Mouse (Mus musculus): ENCODE results near the gene Cd207. TPM values are rescaled to one million over a fixed set of nuclear protein-coding genes. Genes with fewer than 3 reads are reported as not detected.

Gene Cd207
- polyA plus RNA-seq, 1 experiment = not detected

DNA sequence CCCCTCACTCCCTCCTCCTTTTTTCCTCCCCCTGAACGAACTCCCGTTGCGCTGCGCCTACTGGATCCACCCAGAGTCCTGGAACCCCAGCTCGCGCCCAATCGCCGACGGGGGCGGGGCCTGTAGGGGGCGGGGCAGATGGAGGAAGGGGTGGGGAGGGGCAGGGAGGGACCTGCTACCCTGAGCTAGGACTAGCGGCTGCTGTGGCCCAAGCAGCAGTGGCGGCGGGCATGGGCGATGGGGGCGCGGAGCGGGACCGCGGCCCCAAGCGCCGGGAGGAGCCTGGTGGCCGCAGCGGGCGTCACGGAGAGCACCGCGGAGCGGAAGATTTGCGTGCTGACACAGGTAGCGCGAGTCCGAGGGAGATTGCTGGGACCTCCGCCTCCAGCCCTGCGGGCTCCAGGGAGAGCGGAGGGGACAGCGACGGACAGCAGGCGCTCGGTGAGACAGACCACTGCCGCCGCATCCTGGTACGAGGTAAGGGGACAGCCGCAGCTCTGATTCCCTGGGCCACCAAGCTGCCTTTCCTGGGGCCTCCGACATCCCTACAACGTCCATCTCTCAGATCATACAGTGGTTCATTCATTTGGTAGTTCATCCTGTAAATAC lies 33.5 kb upstream of the Cd207 start, which contains the start of gene Vax2:
Gene Vax2, plus strand, starts transcription at position 198 of the 609 bp plus-strand sequence.
- peaks cover 11% of the 10 kb centered on the region for H3K4me1 ChIP-seq (ENCODE audit: control insufficient read depth, insufficient read depth, low read length)
- H3K27ac ChIP-seq (ENCODE audit: insufficient read depth, low read depth, low read length) = no peak within 1 kb of the TSS
- H3K4me3 ChIP-seq (ENCODE audit: insufficient read depth, low read depth, low read length) = no peak within 1 kb of the TSS
- WGBS = 1% methylated on average over 46 of the region's 46 CpGs
- TF ChIP-seq CTCF (IDR thresholded peaks at IDR 0.05; ENCODE audit: insufficient read depth, low read depth, low read length) (no peak), POLR2A (IDR thresholded peaks at IDR 0.05; ENCODE audit: insufficient read depth, low read depth, low read length) (no peak)

DNA sequence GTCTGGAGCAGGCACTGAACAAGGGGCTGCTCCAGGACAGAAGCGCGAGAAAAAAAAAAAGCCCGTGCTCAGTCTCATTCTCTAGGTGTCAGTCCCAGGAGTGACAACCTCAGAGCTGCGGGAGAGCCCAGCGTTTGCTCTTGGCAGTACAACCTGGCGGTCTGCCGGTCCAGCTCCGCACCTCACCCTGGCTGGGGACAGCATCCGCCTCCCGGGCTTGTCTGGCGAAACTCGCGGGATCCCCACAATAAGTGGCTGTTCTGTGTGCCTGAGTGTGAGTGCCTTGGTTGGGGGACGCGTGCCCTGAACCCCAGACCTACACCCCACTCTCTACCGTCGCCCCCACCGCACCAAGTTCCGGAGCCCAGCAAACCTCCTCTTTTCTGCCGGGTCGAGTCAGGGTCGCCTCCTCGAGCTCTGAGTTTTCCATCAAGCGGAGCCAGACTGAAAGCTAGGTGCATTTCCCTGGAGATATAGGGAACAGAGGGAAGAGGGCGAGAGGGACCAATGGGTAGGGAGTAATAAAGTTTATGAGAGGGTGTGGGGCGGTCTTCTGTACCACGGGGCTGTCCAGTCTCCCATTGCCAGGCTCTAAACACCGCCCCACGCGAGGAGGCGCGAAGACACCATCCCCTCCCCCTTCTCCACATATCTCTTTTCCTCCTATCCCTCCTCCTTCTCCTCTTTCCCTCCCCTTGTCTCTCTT lies 32.9 kb upstream of the Cd207 start:
- Histone ChIP-seq H3K4me3 (ENCODE audit: insufficient read depth, low read depth, low read length) (no peak overlapping the region), H3K27ac (ENCODE audit: insufficient read depth, low read depth, low read length) (no peak overlapping the region), H3K4me1 (ENCODE audit: control insufficient read depth, insufficient read depth, low read length) (peaks cover 11% of the 10 kb centered on the region)
- no peak for TF ChIP-seq POLR2A (IDR thresholded peaks at IDR 0.05; ENCODE audit: insufficient read depth, low read depth, low read length)
- TF ChIP-seq CTCF (IDR thresholded peaks at IDR 0.05; ENCODE audit: insufficient read depth, low read depth, low read length) = no peak
- 2% methylated on average over 32 of the region's 32 CpGs for WGBS

DNA sequence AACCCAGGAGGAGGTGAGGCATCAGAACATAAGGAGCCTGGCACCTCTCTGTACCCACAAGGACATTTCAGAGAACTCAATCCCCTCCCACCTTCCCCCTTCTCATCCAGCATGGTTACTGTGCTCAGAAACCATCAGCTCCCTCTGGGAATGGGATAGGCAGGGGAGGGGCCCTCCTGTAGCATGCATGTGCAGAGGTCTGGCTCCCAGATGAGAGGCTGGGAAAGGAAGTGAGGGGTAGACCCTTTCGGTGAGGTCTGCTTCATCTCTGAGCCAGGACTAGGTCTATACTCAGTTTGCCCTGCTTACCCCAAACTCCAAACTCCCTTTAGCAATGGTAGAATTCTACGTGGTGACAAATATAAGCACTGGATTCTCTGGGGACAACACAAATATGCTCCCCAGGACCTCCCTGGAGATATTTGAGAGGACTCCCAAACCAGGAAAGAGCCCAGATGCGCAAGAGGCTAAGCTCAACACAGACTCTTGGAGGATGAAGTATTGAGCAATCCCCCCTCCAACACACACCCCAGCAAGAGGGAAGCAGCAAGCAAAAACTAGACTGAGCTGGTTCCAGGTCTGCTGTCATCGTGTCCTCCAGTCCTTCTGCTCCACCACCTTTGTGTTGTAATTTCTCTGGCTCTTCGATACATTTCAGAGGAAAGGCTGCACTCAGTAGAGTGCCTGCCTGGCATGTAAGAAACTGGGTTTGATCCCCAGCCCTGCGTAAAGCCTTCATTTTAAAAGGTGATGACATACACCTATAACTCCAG lies 30.3 kb upstream of the Cd207 start:
- Histone ChIP-seq H3K4me1 (ENCODE audit: control insufficient read depth, insufficient read depth, low read length) (peaks cover 11% of the 10 kb centered on the region), H3K4me3 (ENCODE audit: insufficient read depth, low read depth, low read length) (no peak overlapping the region), H3K27ac (ENCODE audit: insufficient read depth, low read depth, low read length) (no peak overlapping the region)
- 8% methylated on average over 6 of the region's 6 CpGs for WGBS
- no peak for TF ChIP-seq CTCF (IDR thresholded peaks at IDR 0.05; ENCODE audit: insufficient read depth, low read depth, low read length)
- no peak for TF ChIP-seq POLR2A (IDR thresholded peaks at IDR 0.05; ENCODE audit: insufficient read depth, low read depth, low read length)

DNA sequence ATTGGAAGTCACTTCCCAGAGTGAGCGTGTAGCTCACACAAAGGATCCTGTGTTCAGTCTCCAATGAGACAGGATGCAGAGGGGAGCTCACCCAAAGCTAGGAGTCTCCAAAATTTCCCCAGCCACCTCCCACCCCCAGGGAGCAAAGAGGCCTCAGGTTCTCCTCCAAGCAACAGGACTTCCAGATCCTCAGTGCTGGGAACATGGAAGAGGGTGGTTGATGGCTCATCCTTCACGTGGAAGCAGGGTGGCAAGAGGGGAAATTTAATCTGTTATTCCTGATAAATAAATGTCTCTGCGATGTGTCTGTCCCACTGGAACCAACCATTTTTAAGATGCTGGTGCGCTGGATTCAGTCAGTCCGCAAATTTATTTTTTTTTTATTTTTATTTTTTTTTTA lies 27.0 kb upstream of the Cd207 start:
- 26% methylated on average over 5 of the region's 5 CpGs for WGBS
- H3K4me3 ChIP-seq (ENCODE audit: insufficient read depth, low read depth, low read length) = no peak overlapping the region
- TF ChIP-seq POLR2A (IDR thresholded peaks at IDR 0.05; ENCODE audit: insufficient read depth, low read depth, low read length) (no peak), CTCF (IDR thresholded peaks at IDR 0.05; ENCODE audit: insufficient read depth, low read depth, low read length) (no peak)

DNA sequence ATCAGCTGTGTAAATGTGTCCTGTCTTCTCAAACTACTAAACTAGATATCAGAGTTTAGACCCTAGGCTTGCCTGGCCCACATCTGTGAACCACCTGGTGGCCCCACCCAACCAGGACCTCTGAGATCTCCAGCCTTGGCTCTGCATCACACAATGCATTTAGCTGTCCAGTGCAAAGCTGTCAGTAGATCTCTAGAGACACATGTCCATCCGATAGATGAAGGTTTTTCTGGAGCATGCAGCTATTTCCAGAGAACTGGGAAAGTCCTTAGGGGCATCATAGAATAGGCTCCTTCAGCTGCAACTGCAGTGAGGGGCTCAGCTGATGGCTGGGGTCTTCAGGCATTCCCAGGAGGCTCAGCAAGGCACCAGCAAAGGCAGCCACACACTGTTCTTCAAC lies 26.6 kb upstream of the Cd207 start:
- TF ChIP-seq POLR2A (IDR thresholded peaks at IDR 0.05; ENCODE audit: insufficient read depth, low read depth, low read length) = no peak
- TF ChIP-seq CTCF (IDR thresholded peaks at IDR 0.05; ENCODE audit: insufficient read depth, low read depth, low read length) = no peak
- no peak overlapping the region for H3K27ac ChIP-seq (ENCODE audit: insufficient read depth, low read depth, low read length)
- WGBS = 11% methylated on average over 1 of the region's 1 CpGs

More for the DNA sequence above, 27.0 kb upstream of the Cd207 start:
- Histone ChIP-seq H3K4me1 (ENCODE audit: control insufficient read depth, insufficient read depth, low read length) (no peaks in the 10 kb centered on the region), H3K27ac (ENCODE audit: insufficient read depth, low read depth, low read length) (no peak overlapping the region)

DNA sequence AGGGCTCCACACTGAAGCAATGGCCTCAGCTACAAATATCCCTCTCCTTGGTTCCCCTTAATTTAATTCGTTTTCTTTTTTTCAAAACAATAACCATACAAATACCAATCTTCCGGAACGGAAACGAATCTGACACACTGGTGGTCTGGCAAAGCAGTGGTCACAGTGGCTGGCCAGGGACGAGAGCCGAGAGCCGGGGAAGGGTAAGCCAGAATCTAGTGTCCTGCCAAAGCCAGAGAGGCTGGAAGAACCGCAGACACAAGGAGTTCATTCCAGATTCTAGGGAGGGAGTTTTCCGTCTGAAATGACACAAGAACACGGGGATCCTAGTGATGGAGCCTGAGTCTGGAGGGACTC lies 26.0 kb upstream of the Cd207 start:
- no peaks in the 10 kb centered on the region for H3K4me1 ChIP-seq (ENCODE audit: control insufficient read depth, insufficient read depth, low read length)
- 3% methylated on average over 10 of the region's 10 CpGs for WGBS
- H3K4me3 ChIP-seq (ENCODE audit: insufficient read depth, low read depth, low read length) = no peak overlapping the region
- no peak for TF ChIP-seq POLR2A (IDR thresholded peaks at IDR 0.05; ENCODE audit: insufficient read depth, low read depth, low read length)
- TF ChIP-seq CTCF (IDR thresholded peaks at IDR 0.05; ENCODE audit: insufficient read depth, low read depth, low read length) = no peak
- H3K27ac ChIP-seq (ENCODE audit: insufficient read depth, low read depth, low read length) = no peak overlapping the region

More for the DNA sequence above, 26.6 kb upstream of the Cd207 start:
- Histone ChIP-seq H3K4me3 (ENCODE audit: insufficient read depth, low read depth, low read length) (no peak overlapping the region), H3K4me1 (ENCODE audit: control insufficient read depth, insufficient read depth, low read length) (no peaks in the 10 kb centered on the region)

DNA sequence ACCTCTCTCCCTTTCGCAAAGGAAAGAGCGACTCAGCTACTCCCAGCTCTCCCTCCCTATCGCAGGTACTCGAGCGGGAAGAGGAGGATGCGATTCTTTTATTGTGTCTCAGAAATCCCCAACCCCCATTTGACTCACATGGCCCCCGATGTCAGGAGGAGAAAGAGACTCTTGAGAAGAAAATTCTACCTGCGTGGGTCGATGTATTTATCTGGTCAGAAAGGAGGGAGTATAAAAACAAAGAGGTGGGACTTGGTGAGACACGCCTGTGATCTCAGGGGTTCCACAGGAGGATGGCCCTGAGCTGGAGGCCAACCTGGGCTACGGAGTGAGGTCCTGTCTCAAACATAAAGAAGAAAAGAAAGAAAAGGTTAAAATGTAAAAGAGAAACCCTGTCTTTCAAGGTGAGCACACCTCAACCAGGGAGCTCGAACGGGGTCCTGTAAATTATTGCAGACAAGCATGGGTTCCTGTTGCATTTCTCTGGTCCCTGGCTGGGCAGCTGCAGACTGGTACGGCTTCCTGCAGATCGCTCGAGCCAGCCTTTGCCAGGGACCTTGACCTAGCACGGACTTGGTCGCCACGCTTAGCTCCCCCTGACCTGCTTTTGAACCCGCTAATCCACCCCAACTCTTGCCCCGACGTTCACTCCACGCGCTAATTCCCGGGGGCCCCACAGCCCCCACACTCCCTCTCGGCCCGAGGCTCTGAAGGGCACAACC lies 25.5 kb upstream of the Cd207 start:
- Histone ChIP-seq H3K27ac (ENCODE audit: insufficient read depth, low read depth, low read length) (no peak overlapping the region), H3K4me1 (ENCODE audit: control insufficient read depth, insufficient read depth, low read length) (no peaks in the 10 kb centered on the region), H3K4me3 (ENCODE audit: insufficient read depth, low read depth, low read length) (no peak overlapping the region)
- no peak for TF ChIP-seq POLR2A (IDR thresholded peaks at IDR 0.05; ENCODE audit: insufficient read depth, low read depth, low read length)
- TF ChIP-seq CTCF (IDR thresholded peaks at IDR 0.05; ENCODE audit: insufficient read depth, low read depth, low read length) = no peak
- WGBS = 2% methylated on average over 27 of the region's 27 CpGs

DNA sequence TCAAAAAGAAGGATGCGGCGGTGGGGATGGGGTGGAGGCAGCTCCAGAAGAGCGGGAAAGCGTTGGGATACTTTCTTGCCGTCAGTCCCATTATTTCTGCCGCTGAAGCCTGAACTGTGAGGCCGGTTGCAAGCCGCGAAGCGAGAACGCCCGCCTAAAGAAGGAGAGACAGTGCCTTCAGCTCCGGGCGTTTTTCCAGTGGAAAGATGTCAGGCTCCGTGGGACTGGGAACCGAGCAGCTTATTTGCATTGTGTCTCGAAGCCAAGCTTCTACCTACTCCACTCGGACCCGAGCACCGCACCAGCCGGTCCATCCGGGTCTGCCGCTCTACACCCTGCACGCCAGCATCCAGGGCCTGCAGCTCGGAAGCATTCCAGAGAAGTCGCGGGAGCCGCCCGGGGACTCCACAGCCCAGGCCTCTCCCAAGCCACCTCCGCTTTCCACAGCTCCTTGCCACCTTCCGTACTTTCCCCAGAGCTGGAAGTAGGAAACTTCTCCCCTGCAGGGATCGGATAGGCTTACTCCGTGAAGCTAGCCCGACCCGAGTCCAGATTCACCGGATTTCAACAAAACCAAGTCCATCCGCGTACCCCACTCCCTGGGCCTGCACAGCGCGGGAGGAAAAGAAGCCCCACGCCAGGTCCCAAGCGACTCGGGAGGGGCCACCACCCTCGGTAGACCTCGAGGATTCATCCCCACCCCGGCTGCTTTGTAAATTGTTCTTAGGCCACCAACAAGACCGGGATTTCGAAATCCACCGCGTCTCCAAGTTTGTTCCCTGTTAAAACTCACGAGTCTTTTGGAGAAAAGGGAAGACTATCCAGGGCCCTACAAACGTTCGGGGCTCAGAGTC lies 24.7 kb upstream of the Cd207 start:
- 2% methylated on average over 53 of the region's 53 CpGs for WGBS
- H3K4me3 ChIP-seq (ENCODE audit: insufficient read depth, low read depth, low read length) = no peak overlapping the region
- H3K27ac ChIP-seq (ENCODE audit: insufficient read depth, low read depth, low read length) = no peak overlapping the region
- no peak for TF ChIP-seq POLR2A (IDR thresholded peaks at IDR 0.05; ENCODE audit: insufficient read depth, low read depth, low read length)
- no peaks in the 10 kb centered on the region for H3K4me1 ChIP-seq (ENCODE audit: control insufficient read depth, insufficient read depth, low read length)

Measured in olfactory bulb, adult 2 months (tissue).